Mouse (Mus musculus) heart, embryonic 11.5 days (tissue): ENCODE results near the gene Hba-a1. TPM values are rescaled to one million over a fixed set of nuclear protein-coding genes. Genes with fewer than 3 reads are reported as not detected.

ENCODE experiments used
- ATAC-seq: fragments of 200-750 bp; cut with Nextera tagmentation; replicated peaks from 2 replicates; pipeline ENCODE4 v1.8.0; 2017; ENCODE audit warnings: moderate library complexity; ENCODE audit not compliant: insufficient number of reproducible peaks, low FRiP score, low TSS enrichment
- H3K27ac ChIP-seq: fragments of 300-500 bp; sonication (generic); 2 replicates; pipeline ENCODE4 v1.5.1; 2014; ENCODE audit warnings: mild to moderate bottlenecking, low read depth, low read length
- H3K27me3 ChIP-seq: fragments of 300-500 bp; sonication (generic); 2 replicates; pipeline ENCODE4 v1.6.1; 2014; ENCODE audit warnings: mild to moderate bottlenecking, low read length, mixed read lengths; ENCODE audit not compliant: control insufficient read depth, insufficient read depth
- H3K36me3 ChIP-seq: fragments of 300-500 bp; sonication (generic); 2 replicates; pipeline ENCODE4 v1.6.1; 2014; ENCODE audit warnings: mild to moderate bottlenecking, low read length, moderate library complexity, mixed read lengths; ENCODE audit not compliant: control insufficient read depth, insufficient read depth
- H3K4me1 ChIP-seq: fragments of 300-500 bp; sonication (generic); 2 replicates; pipeline ENCODE4 v1.6.1; 2014; ENCODE audit warnings: low read length; ENCODE audit not compliant: control insufficient read depth, insufficient read depth
- H3K4me2 ChIP-seq: fragments of 300-500 bp; sonication (generic); 2 replicates; pipeline ENCODE4 v1.6.1; 2014; ENCODE audit warnings: mild to moderate bottlenecking, moderate library complexity
- H3K4me3 ChIP-seq: fragments of 300-500 bp; sonication (generic); 2 replicates; pipeline ENCODE4 v1.5.1; 2014; ENCODE audit warnings: low read depth, low read length
- H3K9ac ChIP-seq: fragments of 300-500 bp; sonication (generic); 2 replicates; pipeline ENCODE4 v1.6.1; 2014; ENCODE audit warnings: mild to moderate bottlenecking, low read depth, low read length, moderate library complexity
- H3K9me3 ChIP-seq: fragments of 300-500 bp; sonication (generic); replicated peaks from 2 replicates; pipeline ENCODE4 v1.6.1; 2016; ENCODE audit warnings: low read length; ENCODE audit not compliant: control insufficient read depth
- WGBS: fragments of 180-500 bp; shearing (Covaris S2); extraction: QIAGEN DNeasy Blood & Tissue Kit; methylation state at CpG from one replicate; pipeline ENCODE4 v1.1.7; 2014; ENCODE audit not compliant: insufficient replicate concordance; 5-methylcytosine and 5-hydroxymethylcytosine counted together
- polyA plus RNA-seq: library from polyadenylated mRNA; unstranded; fragments of >200 nt; fragmentation: Nextera tagmentation; extraction: Ambion mirVana; gene quantifications from 2 replicates; pipeline ENCODE4 v1.2.1, GENCODE M21; 2014

Hba-a1 gene
- polyA plus RNA-seq, 1 experiment from 2014 or later = 11,032 TPM

DNA sequence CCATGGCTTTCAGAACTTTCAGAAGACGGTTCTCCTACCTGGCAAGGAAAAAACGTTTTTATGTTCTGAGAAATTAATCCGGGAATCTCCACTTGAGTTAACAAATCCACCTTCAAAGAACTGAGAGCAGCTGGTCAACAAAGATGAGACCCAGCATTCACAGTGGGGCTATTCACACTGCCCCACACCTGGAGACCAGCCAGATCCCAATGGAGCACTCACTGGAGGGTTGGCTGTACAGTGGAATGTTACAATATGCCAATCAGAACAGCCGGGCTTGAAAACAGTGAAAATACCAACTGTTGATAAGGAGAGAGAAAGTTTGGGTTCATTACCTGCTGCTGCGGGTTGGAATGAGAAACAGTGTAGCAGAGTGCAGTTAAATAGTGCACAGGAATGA, 48.5 kb downstream of the Hba-a1 start:
- Histone ChIP-seq H3K4me1 (no peaks in the 10 kb centered on the region), H3K36me3 (no peaks in the 10 kb centered on the region), H3K27me3 (peaks cover 4% of the 10 kb centered on the region; the same call in 1 of the 2 replicates), H3K4me2 (no peak overlapping the region), H3K9ac (no peak overlapping the region), H3K9me3 (no peaks in the 10 kb centered on the region), H3K27ac (no peak overlapping the region), H3K4me3 (no peak overlapping the region)
- no peak for ATAC-seq
- WGBS = 62% methylated on average over 5 of the region's 5 CpGs

DNA sequence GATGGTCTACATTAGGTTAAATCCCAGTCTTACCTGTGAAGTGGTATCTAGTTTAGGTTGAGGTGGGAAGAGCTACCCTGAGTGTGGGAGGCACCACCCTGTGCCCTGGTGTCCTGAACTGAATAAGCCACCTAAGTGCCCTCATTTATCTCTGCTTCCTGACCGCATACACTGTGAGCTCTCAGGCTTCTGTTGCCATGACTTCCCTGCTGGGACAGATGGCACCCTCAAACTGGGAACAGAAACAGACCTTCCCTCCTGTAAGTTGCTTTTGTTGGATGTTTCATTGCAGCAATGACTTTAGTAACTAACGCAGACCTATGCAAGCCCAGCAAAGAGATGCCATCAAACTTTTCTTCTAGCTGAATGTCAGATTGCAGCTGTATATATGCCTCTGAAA, 49.9 kb downstream of the Hba-a1 start:
- Histone ChIP-seq H3K4me1 (no peaks in the 10 kb centered on the region), H3K4me2 (no peak overlapping the region), H3K27ac (no peak overlapping the region), H3K9me3 (no peaks in the 10 kb centered on the region), H3K36me3 (no peaks in the 10 kb centered on the region), H3K27me3 (no peaks in the 10 kb centered on the region), H3K9ac (no peak overlapping the region), H3K4me3 (no peak overlapping the region)
- WGBS = 80% methylated on average over 2 of the region's 2 CpGs
- ATAC-seq = no peak

Other genes with a start within 250 kb of the Hba-a1 start
- not detected in 2 replicates for gene Il9r, start 83.2 kb upstream of the Hba-a1 start, polyA plus RNA-seq
- gene Snrnp25, start 78.1 kb upstream of the Hba-a1 start, polyA plus RNA-seq = 59.6 and 72.2 TPM in 2 replicates
- gene Rhbdf1, start 61.2 kb upstream of the Hba-a1 start, polyA plus RNA-seq = 28.2 and 30.3 TPM in 2 replicates
- gene Mpg, start 57.0 kb upstream of the Hba-a1 start, polyA plus RNA-seq = 22.0 and 22.5 TPM in 2 replicates
- gene Nprl3, start 15.8 kb upstream of the Hba-a1 start, polyA plus RNA-seq = 26.1 and 34.6 TPM in 2 replicates
- 9,744 and 12,458 TPM in 2 replicates for gene Hba-x, start 7.1 kb upstream of the Hba-a1 start, polyA plus RNA-seq
- gene Hbq1b, start 3.5 kb downstream of the Hba-a1 start, polyA plus RNA-seq = 23.0 and 24.4 TPM in 2 replicates
- gene Hba-a2, start 13.0 kb downstream of the Hba-a1 start, polyA plus RNA-seq = 18,841 and 22,217 TPM in 2 replicates
- 0.64 and 1.2 TPM in 2 replicates for gene Hbq1a, start 16.6 kb downstream of the Hba-a1 start, polyA plus RNA-seq
- 14.8 and 15.3 TPM in 2 replicates for gene Sh3pxd2b, start 64.3 kb downstream of the Hba-a1 start, polyA plus RNA-seq
- gene Ubtd2, start 171.9 kb downstream of the Hba-a1 start, polyA plus RNA-seq = 34.7 and 39.1 TPM in 2 replicates
- 0.27 and 0.59 TPM in 2 replicates for gene Efcab9, start 248.6 kb downstream of the Hba-a1 start, polyA plus RNA-seq
- gene Stk10, start 249.8 kb downstream of the Hba-a1 start, polyA plus RNA-seq = 1.6 TPM in 2 replicates